Mouse (Mus musculus): Measurements from ENCODE around the gene Clcnka.
A peak's percentile ranks its signal among the peaks of the same experiment; 100 is the strongest.

The Clcnka gene

GRCm38 (mm10) chr4:141420886-141421285 is 22.4 kb upstream of the Clcnka start:
- DNase-seq: no peak

- no peak for DNase-seq
These were observed 21.8 kb upstream of the Clcnka start, which contains the start of gene Hspb7 for GRCm38 (mm10) chr4:141420192-141420829. TSS of gene Hspb7 (plus strand) at chr4:141420779.

- no peak for DNase-seq
These were observed 21.1 kb upstream of the Clcnka start for GRCm38 (mm10) chr4:141419398-141420191.

- DNase-seq: no peak
These were observed 17.4 kb upstream of the Clcnka start, which contains the start of gene Clcnkb for GRCm38 (mm10) chr4:141415924-141416323. TSS of gene Clcnkb (minus strand) at chr4:141416014.

GRCm38 (mm10) chr4:141411430-141411992 is 13.0 kb upstream of the Clcnka start:
- no peak for DNase-seq

- no peak for DNase-seq
These were observed 10.1 kb upstream of the Clcnka start for GRCm38 (mm10) chr4:141408577-141408976.

GRCm38 (mm10) chr4:141406516-141407299 is 8.2 kb upstream of the Clcnka start:
- peak; percentile 65 for DNase-seq

GRCm38 (mm10) chr4:141405314-141405622 is 6.7 kb upstream of the Clcnka start:
- no peak for DNase-seq

GRCm38 (mm10) chr4:141404518-141405313 is 6.2 kb upstream of the Clcnka start:
- peak; percentile 90 for DNase-seq

- DNase-seq: no peak
These were observed 1.6 kb upstream of the Clcnka start for GRCm38 (mm10) chr4:141400171-141400570.

GRCm38 (mm10) chr4:141397861-141398260 is 663 bp downstream of the Clcnka start:
- no peak for DNase-seq

GRCm38 (mm10) chr4:141394751-141395150 is 3.8 kb downstream of the Clcnka start:
- DNase-seq: no peak

- DNase-seq: no peak
These were observed 7.2 kb downstream of the Clcnka start for GRCm38 (mm10) chr4:141391293-141391692.

GRCm38 (mm10) chr4:141389366-141390150 is 9.0 kb downstream of the Clcnka start:
- no peak for DNase-seq

GRCm38 (mm10) chr4:141387933-141388332 is 10.6 kb downstream of the Clcnka start:
- DNase-seq: no peak

GRCm38 (mm10) chr4:141387093-141387784 is 11.3 kb downstream of the Clcnka start:
- peak; percentile 84 for DNase-seq

- DNase-seq: no peak
These were observed 12.4 kb downstream of the Clcnka start for GRCm38 (mm10) chr4:141386150-141386549.

- DNase-seq: peak; percentile 56
These were observed 13.2 kb downstream of the Clcnka start for GRCm38 (mm10) chr4:141385275-141385674.

GRCm38 (mm10) chr4:141382406-141382805 is 16.1 kb downstream of the Clcnka start:
- no peak for DNase-seq

GRCm38 (mm10) chr4:141379674-141380073 is 18.9 kb downstream of the Clcnka start:
- DNase-seq: no peak

GRCm38 (mm10) chr4:141372426-141372825 is 26.1 kb downstream of the Clcnka start:
- no peak for DNase-seq

Measured in lung, postnatal 14 days (tissue).